Mouse (Mus musculus) embryo, embryonic 9.5 days (tissue): ENCODE measurements around the gene Olfr963.
"Not testable (repeated sequence)": the region's sequence is repeated elsewhere in the genome, so short reads cannot be mapped to it uniquely, and the experiment has no call there.

ENCODE experiments used
- DNase-seq: peaks from one replicate; pipeline ENCODE4 v3.0.0-alpha.2; 2017; ENCODE audit errors: extremely low spot score

Gene Olfr963

DNA sequence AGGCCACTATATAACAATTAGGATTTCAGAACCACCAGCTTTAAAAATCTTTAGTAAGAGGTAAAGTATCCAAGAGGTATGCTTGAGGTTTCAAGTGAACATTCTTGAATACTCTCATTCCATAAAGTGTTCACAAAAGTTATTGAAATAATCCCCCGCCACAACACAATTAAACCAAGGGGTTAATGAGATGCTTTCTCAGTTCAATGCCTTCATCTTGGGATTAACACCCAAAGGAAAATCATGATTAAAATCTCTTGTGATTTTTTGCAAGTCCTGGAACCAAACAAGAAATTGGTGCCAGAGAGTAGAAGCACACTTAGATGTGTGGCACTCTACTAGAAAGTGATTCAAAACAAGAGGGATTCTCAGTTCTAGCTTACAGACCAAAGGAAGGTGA lies at the start of gene Olfr963:
TSS of gene Olfr963 (plus strand) at position 301 of the 400 bp plus-strand sequence.
- DNase-seq: no peak

DNA sequence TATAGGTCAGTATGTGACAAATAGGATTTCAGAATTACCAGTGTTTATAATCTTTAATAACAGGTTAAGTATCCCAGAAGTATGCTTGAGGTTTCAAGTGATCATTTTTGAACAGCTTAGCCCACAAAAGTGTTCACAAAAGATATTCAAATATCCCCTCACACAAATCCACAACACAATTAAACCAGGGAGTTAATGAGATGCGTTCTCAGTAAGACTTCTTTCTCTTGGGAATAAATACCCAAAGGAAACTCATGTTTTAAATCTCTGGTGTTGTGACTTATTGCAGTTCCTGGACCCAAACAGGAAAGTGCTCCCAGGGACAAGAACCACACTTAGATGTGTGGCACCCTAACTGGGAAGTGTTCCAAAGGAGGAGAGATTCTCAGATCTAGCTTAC lies 45.9 kb upstream of the Olfr963 start, which contains the start of gene Olfr960:
TSS of gene Olfr960 (plus strand) at position 301 of the 400 bp plus-strand sequence.
- no peak for DNase-seq

DNA sequence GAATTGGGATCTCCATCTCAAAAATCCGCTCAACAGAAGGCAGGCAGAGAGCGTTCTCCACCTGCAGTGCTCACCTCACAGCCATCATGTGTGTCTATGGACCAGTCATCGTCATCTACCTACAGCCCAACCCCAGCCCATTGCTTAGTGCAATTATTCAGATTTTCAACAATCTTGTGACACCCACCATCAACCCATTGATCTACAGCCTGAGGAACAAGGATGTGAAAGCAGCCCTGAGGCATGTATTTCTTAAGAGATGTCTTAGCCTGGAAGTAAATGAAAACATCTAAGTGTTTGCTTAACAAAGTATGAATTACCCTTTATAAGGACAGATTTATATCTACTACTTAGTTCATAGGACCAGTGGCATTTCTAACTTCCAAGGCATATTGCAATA lies 43.2 kb upstream of the Olfr963 start:
- no peak for DNase-seq

GRCm38 (mm10) chr9:39624711-39625110 lies 42.3 kb upstream of the Olfr963 start:
- no peak for DNase-seq

DNA sequence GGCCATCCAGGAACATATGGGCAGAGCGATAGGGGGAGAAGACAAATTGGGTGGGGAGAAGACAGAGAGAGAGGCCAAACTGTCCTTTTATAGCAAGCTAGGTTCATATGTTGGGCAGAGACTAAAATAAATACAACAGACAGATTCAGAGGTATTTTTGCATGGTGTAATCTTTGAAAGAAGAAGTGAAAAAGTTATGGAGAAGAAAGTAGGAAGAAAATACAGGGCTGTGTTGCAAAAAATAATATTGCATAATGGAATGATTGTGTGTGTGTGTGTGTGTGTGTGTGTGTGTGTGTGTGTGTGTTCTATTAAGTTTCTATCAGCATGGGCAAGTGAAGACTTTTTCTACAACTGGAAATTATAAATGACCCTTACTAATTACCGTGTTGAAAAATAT lies 37.9 kb upstream of the Olfr963 start:
- no peak for DNase-seq

- no peak for DNase-seq
Measured at GRCm38 (mm10) chr9:39633913-39634594, 33.0 kb upstream of the Olfr963 start.

DNA sequence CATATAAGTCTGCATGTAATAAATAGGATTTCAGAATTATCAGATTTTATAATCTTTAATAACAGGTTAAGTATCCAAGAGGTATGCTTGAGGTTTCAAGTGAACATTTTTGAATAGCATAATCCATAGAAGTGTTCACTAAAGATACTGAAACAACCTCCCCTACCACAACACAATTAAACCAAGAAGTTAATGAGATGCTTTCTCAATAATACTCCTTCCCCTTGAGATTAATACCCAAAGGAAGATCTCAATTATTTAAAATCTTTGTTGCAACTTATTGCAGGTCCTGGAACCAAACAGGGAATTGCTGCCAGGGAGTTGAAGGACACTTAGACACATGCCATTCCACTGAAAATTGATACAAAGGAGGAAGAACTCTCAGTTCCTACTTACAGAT lies 22.2 kb upstream of the Olfr963 start, which contains the start of gene Olfr961:
TSS of gene Olfr961 (plus strand) at position 301 of the 400 bp plus-strand sequence.
- DNase-seq: no peak

DNA sequence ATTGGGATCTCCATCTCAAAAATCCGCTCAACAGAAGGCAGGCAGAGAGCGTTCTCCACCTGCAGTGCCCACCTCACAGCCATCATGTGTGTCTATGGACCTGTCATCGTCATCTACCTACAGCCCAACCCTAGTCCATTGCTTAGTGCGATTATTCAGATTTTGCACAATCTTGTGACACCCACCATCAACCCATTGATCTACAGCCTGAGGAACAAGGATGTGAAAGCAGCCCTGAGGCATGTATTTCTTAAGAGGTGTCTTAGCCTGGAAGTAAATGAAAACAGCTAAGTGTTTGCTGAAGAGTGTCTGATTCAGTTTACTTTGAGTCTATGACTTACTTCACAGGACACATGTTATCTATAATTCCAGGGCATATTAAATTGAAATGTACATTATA lies 19.6 kb upstream of the Olfr963 start:
- DNase-seq: no peak

- no peak for DNase-seq
Measured at GRCm38 (mm10) chr9:39654756-39655396, 12.1 kb upstream of the Olfr963 start.

DNA sequence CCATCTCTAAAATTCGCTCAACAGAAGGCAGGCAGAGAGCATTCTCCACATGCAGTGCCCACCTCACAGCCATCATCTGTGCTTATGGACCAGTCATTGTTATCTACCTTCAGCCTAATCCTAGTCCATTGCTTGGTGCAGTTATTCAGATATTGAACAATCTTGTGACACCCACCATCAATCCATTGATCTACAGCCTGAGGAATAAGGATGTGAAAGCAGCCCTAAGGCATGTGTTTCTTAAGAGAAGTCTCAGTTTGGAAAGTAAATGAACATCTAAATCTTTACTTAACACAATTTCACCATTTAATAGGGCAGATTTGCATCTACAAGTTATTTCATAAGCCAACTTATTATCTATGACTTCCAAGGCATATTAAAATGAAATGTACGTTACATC lies 2.7 kb downstream of the Olfr963 start:
- DNase-seq: no peak

- DNase-seq: no peak
Measured at GRCm38 (mm10) chr9:39674820-39675219, 7.8 kb downstream of the Olfr963 start.

GRCm38 (mm10) chr9:39678557-39678956 lies 11.6 kb downstream of the Olfr963 start:
- DNase-seq: no peak

- DNase-seq: no peak
Measured at GRCm38 (mm10) chr9:39679280-39679679, 12.3 kb downstream of the Olfr963 start.

GRCm38 (mm10) chr9:39701123-39701522 lies 34.1 kb downstream of the Olfr963 start:
- DNase-seq: not testable (repeated sequence)

- DNase-seq: no peak
Measured at GRCm38 (mm10) chr9:39707017-39707416, 40.0 kb downstream of the Olfr963 start, which contains the start of gene Olfr149. Gene Olfr149 (minus strand): TSS chr9:39707117.

- DNase-seq: no peak
Measured at GRCm38 (mm10) chr9:39708958-39709357, 42.0 kb downstream of the Olfr963 start.

DNA sequence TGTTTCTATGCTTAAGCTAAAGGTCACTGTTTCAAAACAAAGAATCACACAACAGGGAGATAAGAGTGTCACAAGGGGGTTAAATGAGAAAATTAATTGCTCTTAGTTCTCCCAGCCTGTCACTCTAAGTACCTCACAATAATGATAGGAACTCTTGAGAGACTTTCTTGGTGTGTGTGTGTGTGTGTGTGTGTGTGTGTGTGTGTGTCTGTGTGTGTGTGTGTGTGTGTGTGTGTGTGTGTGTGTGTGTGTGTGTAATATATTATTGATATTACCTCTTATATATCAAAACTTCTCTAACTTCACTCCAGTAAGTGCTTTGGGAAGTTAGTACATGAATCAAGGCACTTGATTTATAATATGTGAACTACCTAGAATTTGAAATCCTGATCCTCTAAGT lies 44.0 kb downstream of the Olfr963 start, which contains the start of gene Olfr965:
TSS of gene Olfr965 (plus strand) at position 301 of the 400 bp plus-strand sequence.
- DNase-seq: no peak
